Mouse (Mus musculus) MEL (cell line): ENCODE measurements around the gene Ppp1r14b. TPM values are rescaled to one million over a fixed set of nuclear protein-coding genes. Genes with fewer than 3 reads are reported as not detected.

ENCODE experiments used
- DNase-seq: peaks from one replicate; pipeline ENCODE4 v3.0.0; 2011; ENCODE audit warnings: low read depth, low spot score
- H3K27ac ChIP-seq: 2 replicates; pipeline ENCODE4 v1.5.1; 2012; ENCODE audit warnings: low read depth, mild to moderate bottlenecking, control low read depth, low read length, moderate library complexity; ENCODE audit not compliant: control insufficient read depth
- H3K27me3 ChIP-seq, 2 experiments: fragments of 150-350 bp in 1 of 2; sonication (generic) in 1 of 2; 2 replicates each; pipeline ENCODE4 v1.6.1; 2012; ENCODE audit warnings: low read length in 2 of 2, mild to moderate bottlenecking in 2 of 2, improper control_type of control experiment in 1 of 2, moderate library complexity in 1 of 2; ENCODE audit not compliant: insufficient read depth in 2 of 2, control insufficient read depth in 1 of 2
- H3K36me3 ChIP-seq, 2 experiments: 2 replicates each; pipeline ENCODE4 v1.6.1; 2012 to 2014; ENCODE audit warnings: low read length in 2 of 2, improper control_type of control experiment in 1 of 2, inconsistent platforms in 1 of 2, mild to moderate bottlenecking in 1 of 2; ENCODE audit not compliant: insufficient read depth in 2 of 2, control insufficient read depth in 1 of 2
- H3K4me1 ChIP-seq, 2 experiments: fragments of 150-350 bp in 1 of 2; sonication (generic) in 1 of 2; 2 replicates each; pipeline ENCODE4 v1.6.1; 2012; ENCODE audit warnings: low read length in 2 of 2, improper control_type of control experiment in 1 of 2, mild to moderate bottlenecking in 1 of 2; ENCODE audit not compliant: insufficient read depth in 2 of 2, control insufficient read depth in 1 of 2
- H3K4me3 ChIP-seq, 2 experiments: fragments of 150-350 bp in 1 of 2; sonication (generic) in 1 of 2; 2 replicates each; pipeline ENCODE4 v1.5.1; 2012; ENCODE audit warnings: low read depth in 2 of 2, low read length in 2 of 2, mild to moderate bottlenecking in 2 of 2, moderate library complexity in 2 of 2, control low read depth in 1 of 2, improper control_type of control experiment in 1 of 2; ENCODE audit not compliant: control insufficient read depth in 1 of 2, insufficient read depth in 1 of 2
- H3K79me2 ChIP-seq: 2 replicates; pipeline ENCODE4 v1.6.1; 2012; ENCODE audit warnings: mild to moderate bottlenecking, low read length, moderate library complexity; ENCODE audit not compliant: control insufficient read depth, poor library complexity, insufficient read depth
- H3K9ac ChIP-seq: 2 replicates; pipeline ENCODE4 v1.6.1; 2012; ENCODE audit warnings: low read depth, mild to moderate bottlenecking, control low read depth, low read length, moderate library complexity; ENCODE audit not compliant: control insufficient read depth, poor library complexity, severe bottlenecking
- H3K9me3 ChIP-seq: fragments of 150-350 bp; sonication (generic); replicated peaks from 2 replicates; pipeline ENCODE4 v1.6.1; 2012; ENCODE audit warnings: mild to moderate bottlenecking, low read length, improper control_type of control experiment, moderate library complexity; ENCODE audit not compliant: insufficient read depth
- BHLHE40 ChIP-seq: IDR thresholded peaks from 2 replicates; pipeline ENCODE4 v1.6.1; 2012; ENCODE audit warnings: low read depth, mild to moderate bottlenecking, inconsistent platforms, low read length, improper control_type of control experiment, borderline replicate concordance
- ELF1 ChIP-seq: IDR thresholded peaks from 2 replicates; pipeline ENCODE4 v1.6.1; 2014; ENCODE audit warnings: low read depth, mild to moderate bottlenecking, inconsistent platforms, low read length, improper control_type of control experiment, moderate library complexity
- EP300 ChIP-seq, 2 experiments: IDR thresholded peaks; 2 replicates each; pipeline ENCODE4 v1.6.1; 2011; ENCODE audit warnings: improper control_type of control experiment in 2 of 2, low read length in 2 of 2, low read depth in 1 of 2, mild to moderate bottlenecking in 1 of 2
- ETS1 ChIP-seq: IDR thresholded peaks from 2 replicates; pipeline ENCODE4 v1.6.1; 2012; ENCODE audit warnings: low read depth, mild to moderate bottlenecking, inconsistent platforms, low read length, improper control_type of control experiment, moderate library complexity
- HCFC1 ChIP-seq: IDR thresholded peaks from 2 replicates; pipeline ENCODE4 v1.6.1; 2012; ENCODE audit warnings: low read depth, mild to moderate bottlenecking, inconsistent platforms, low read length, improper control_type of control experiment, moderate library complexity
- JUND ChIP-seq: IDR thresholded peaks from 2 replicates; pipeline ENCODE4 v1.6.1; 2011; ENCODE audit warnings: low read depth, mild to moderate bottlenecking, improper control_type of control experiment, low read length
- KAT2A ChIP-seq: conservative IDR thresholded peaks from 2 replicates; pipeline ENCODE4 v1.6.1; 2012; ENCODE audit warnings: low read depth, low read length, improper control_type of control experiment, inconsistent platforms
- MAFK ChIP-seq: IDR thresholded peaks from 2 replicates; pipeline ENCODE4 v1.6.1; 2011; ENCODE audit warnings: low read depth, mild to moderate bottlenecking, low read length, improper control_type of control experiment, borderline replicate concordance
- MAX ChIP-seq: IDR thresholded peaks from 2 replicates; pipeline ENCODE4 v1.6.1; 2011; ENCODE audit warnings: low read length, improper control_type of control experiment
- MXI1 ChIP-seq: IDR thresholded peaks from 2 replicates; pipeline ENCODE4 v1.6.1; 2011; ENCODE audit warnings: mild to moderate bottlenecking, low read depth, low read length, improper control_type of control experiment
- MYB ChIP-seq: IDR thresholded peaks from 2 replicates; pipeline ENCODE4 v1.6.1; 2011; ENCODE audit warnings: mild to moderate bottlenecking, low read depth, low read length, improper control_type of control experiment
- MYC ChIP-seq: IDR thresholded peaks from 2 replicates; pipeline ENCODE4 v1.6.1; 2011; ENCODE audit warnings: low read depth, mild to moderate bottlenecking, low read length, improper control_type of control experiment, moderate library complexity
- NELFE ChIP-seq: IDR thresholded peaks from 2 replicates; pipeline ENCODE4 v1.6.1; 2011; ENCODE audit warnings: low read depth, low read length, improper control_type of control experiment
- NRF1 ChIP-seq: IDR thresholded peaks from 2 replicates; pipeline ENCODE4 v1.6.1; 2014; ENCODE audit warnings: low read depth, mild to moderate bottlenecking, inconsistent platforms, low read length, improper control_type of control experiment, moderate library complexity; ENCODE audit not compliant: poor library complexity, insufficient read depth, severe bottlenecking
- POLR2A ChIP-seq, 2 experiments: IDR thresholded peaks; 2 replicates each; pipeline ENCODE4 v1.6.1; 2011 to 2012; ENCODE audit warnings: low read length in 2 of 2, mild to moderate bottlenecking in 2 of 2, control low read depth in 1 of 2, improper control_type of control experiment in 1 of 2, low read depth in 1 of 2, moderate library complexity in 1 of 2; ENCODE audit not compliant: control insufficient read depth in 1 of 2, insufficient read depth in 1 of 2, poor library complexity in 1 of 2
- POLR2AphosphoS5 ChIP-seq: IDR thresholded peaks from 2 replicates; pipeline ENCODE4 v1.6.1; 2012; ENCODE audit warnings: low read depth, borderline replicate concordance, mild to moderate bottlenecking, inconsistent platforms, low read length, moderate library complexity, mixed read lengths
- RAD21 ChIP-seq: IDR thresholded peaks from 2 replicates; pipeline ENCODE4 v1.6.1; 2011; ENCODE audit warnings: mild to moderate bottlenecking, low read depth, low read length, improper control_type of control experiment
- RCOR1 ChIP-seq: IDR thresholded peaks from 2 replicates; pipeline ENCODE4 v1.6.1; 2012; ENCODE audit warnings: low read depth, mild to moderate bottlenecking, inconsistent platforms, low read length, improper control_type of control experiment
- SIN3A ChIP-seq: IDR thresholded peaks from 2 replicates; pipeline ENCODE4 v1.6.1; 2012; ENCODE audit warnings: low read length, improper control_type of control experiment, inconsistent platforms
- SMC3 ChIP-seq: IDR thresholded peaks from 2 replicates; pipeline ENCODE4 v1.6.1; 2011; ENCODE audit warnings: low read depth, low read length, improper control_type of control experiment
- TAL1 ChIP-seq: IDR thresholded peaks from 2 replicates; pipeline ENCODE4 v1.6.1; 2012; ENCODE audit warnings: mild to moderate bottlenecking, inconsistent platforms, low read length, moderate library complexity, mixed read lengths
- USF1 ChIP-seq: IDR thresholded peaks from 2 replicates; pipeline ENCODE4 v1.6.1; 2014; ENCODE audit warnings: low read depth, mild to moderate bottlenecking, inconsistent platforms, low read length, improper control_type of control experiment, moderate library complexity
- USF2 ChIP-seq, 2 experiments: IDR thresholded peaks; 2 replicates each; pipeline ENCODE4 v1.6.1; 2011 to 2012; ENCODE audit warnings: improper control_type of control experiment in 2 of 2, low read length in 2 of 2, borderline replicate concordance in 1 of 2, inconsistent platforms in 1 of 2, low read depth in 1 of 2, mild to moderate bottlenecking in 1 of 2; ENCODE audit not compliant: insufficient read depth in 1 of 2
- ZKSCAN1 ChIP-seq: IDR thresholded peaks from 2 replicates; pipeline ENCODE4 v1.6.1; 2012; ENCODE audit warnings: low read depth, mild to moderate bottlenecking, inconsistent platforms, low read length, improper control_type of control experiment, moderate library complexity
- ZMIZ1 ChIP-seq: IDR thresholded peaks from 2 replicates; pipeline ENCODE4 v1.6.1; 2012; ENCODE audit warnings: low read depth, mild to moderate bottlenecking, inconsistent platforms, low read length, improper control_type of control experiment, moderate library complexity
- ZNF384 ChIP-seq: IDR thresholded peaks from 2 replicates; pipeline ENCODE4 v1.6.1; 2012; ENCODE audit warnings: low read depth, mild to moderate bottlenecking, inconsistent platforms, low read length, improper control_type of control experiment
- polyA plus RNA-seq, 2 experiments: library from polyadenylated mRNA; stranded (reverse) in 1 of 2; unstranded in 1 of 2; fragments of >175 nt in 1 of 2; fragments of >200 nt in 1 of 2; gene quantifications; 2 replicates each; pipeline versions ENCODE4 v1.2.1 to v1.2.4; 2012; ENCODE audit warnings: low replicate concordance in 2 of 2, low read depth in 1 of 2; ENCODE audit not compliant: insufficient read length in 2 of 2, insufficient read depth in 1 of 2, missing spikeins in 1 of 2
- total RNA-seq: library from RNA; depleted of rRNA; stranded (reverse); fragments of 300-350 nt; gene quantifications from 2 replicates; pipeline ENCODE4 v1.2.3, GENCODE M21; 2012

Ppp1r14b gene
- total and polyA plus RNA-seq, 3 experiments, result 349 to 467 TPM; not detected in 1

GRCm38 (mm10) chr19:6940396-6941351 lies 34.1 kb upstream of the Ppp1r14b start:
- TF ChIP-seq HCFC1 (peak; percentile 55), SIN3A (peak; percentile 63; the same call in 1 of the 2 replicates), MAFK (no peak)
- Histone ChIP-seq H3K9me3 (no peaks in the 10 kb centered on the region), H3K4me1 (peaks cover 0 to 10% of the 10 kb centered on the region in 2 experiments; a peak in 2 of 4 replicates), H3K27ac (peak overlapping the region; percentile 61), H3K79me2 (peaks cover 8% of the 10 kb centered on the region; the same call in 1 of the 2 replicates), H3K36me3 (peaks cover 0 to 2% of the 10 kb centered on the region in 2 experiments; a peak in 1 of 4 replicates), H3K9ac (peak overlapping the region; percentile 92), H3K4me3 (peak overlapping the region; percentile 9 to 72; a peak in 3 of 4 replicates), H3K27me3 (no peaks in the 10 kb centered on the region)
- peak; percentile 70 for DNase-seq

- peaks cover 0 to 10% of the 10 kb centered on the region in 2 experiments; a peak in 2 of 4 replicates for H3K4me1 ChIP-seq
- H3K9me3 ChIP-seq, result no peaks in the 10 kb centered on the region
- H3K79me2 ChIP-seq, result peaks cover 8% of the 10 kb centered on the region; the same call in 1 of the 2 replicates
- DNase-seq, result peak; percentile 93
- H3K27ac ChIP-seq, result peak within 1 kb of the TSS; percentile 75
- peak within 1 kb of the TSS; percentile 92 for H3K9ac ChIP-seq
- H3K36me3 ChIP-seq, result peaks cover 0 to 2% of the 10 kb centered on the region in 2 experiments; a peak in 1 of 4 replicates
- peak within 1 kb of the TSS; percentile 72 to 78 for H3K4me3 ChIP-seq
- H3K27me3 ChIP-seq, result no peaks in the 10 kb centered on the region
- no peak; the same call in 1 of the 2 replicates for TF ChIP-seq NELFE
- no peak for TF ChIP-seq TAL1
- no peak for TF ChIP-seq USF1
- no peak for TF ChIP-seq USF2 (IDR thresholded peaks at IDR 0.05; ENCODE audit: borderline replicate concordance in 1 of 2, insufficient read depth in 1 of 2, low read depth in 1 of 2, low read length in 2 of 2)
- TF ChIP-seq POLR2AphosphoS5, result no peak
- TF ChIP-seq ZKSCAN1, result no peak
- no peak for TF ChIP-seq MAX
- TF ChIP-seq ZNF384, result no peak
- TF ChIP-seq RCOR1, result no peak
- no peak for TF ChIP-seq ETS1
- TF ChIP-seq BHLHE40, result no peak
- no peak; the same call in 1 of the 2 replicates for TF ChIP-seq KAT2A
- no peak for TF ChIP-seq MAFK
- peak; percentile 47 to 64; a peak in 2 of 4 replicates for TF ChIP-seq POLR2A (IDR thresholded peaks at IDR 0.05; ENCODE audit: control insufficient read depth in 1 of 2, insufficient read depth in 1 of 2, low read depth in 1 of 2, low read length in 2 of 2, poor library complexity in 1 of 2)
- TF ChIP-seq JUND, result no peak
- TF ChIP-seq SIN3A, result peak; percentile 83
- TF ChIP-seq ELF1, result peak; percentile 95
- TF ChIP-seq RAD21, result no peak
- no peak for TF ChIP-seq MYC
- peak; percentile 89 for TF ChIP-seq MXI1
- TF ChIP-seq ZMIZ1, result peak; percentile 20; the same call in 1 of the 2 replicates
- TF ChIP-seq SMC3, result no peak
- peak; percentile 87 for TF ChIP-seq HCFC1
- no peak for TF ChIP-seq EP300 (IDR thresholded peaks at IDR 0.05; ENCODE audit: low read depth in 1 of 2, low read length in 2 of 2)
- peak; percentile 81 for TF ChIP-seq NRF1
- TF ChIP-seq MYB, result no peak
Observed at GRCm38 (mm10) chr19:6941372-6942248, 33.2 kb upstream of the Ppp1r14b start, which contains the start of gene Bad. TSS of gene Bad (plus strand) at chr19:6941861.
